Mouse (Mus musculus) hematopoietic stem cell, adult 5-6 weeks (primary cell): ENCODE measurements around the gene Sap30. TPM values are rescaled to one million over a fixed set of nuclear protein-coding genes. Genes with fewer than 3 reads are reported as not detected.
"Not testable (repeated sequence)": the region's sequence is repeated elsewhere in the genome, so short reads cannot be mapped to it uniquely, and the experiment has no call there.

Experiments
- ATAC-seq, 2 experiments: fragments of 125-278 bp in 1 of 2; replicated peaks in 1 of 2; 2 replicates each; pipeline ENCODE4 v1.8.0; 2016 to 2017; ENCODE audit warnings: inconsistent platforms in 2 of 2, mild to moderate bottlenecking in 2 of 2, moderate number of reproducible peaks in 2 of 2, low read depth in 1 of 2, moderate TSS enrichment in 1 of 2; ENCODE audit not compliant: low FRiP score in 2 of 2, poor library complexity in 2 of 2, severe bottlenecking in 2 of 2, insufficient read depth in 1 of 2, low TSS enrichment in 1 of 2
- total RNA-seq: library from RNA; stranded (forward); fragments of 172-1452, 232-1000 nt; gene quantifications from 2 replicates; pipeline ENCODE4 v1.2.3, GENCODE M21; 2017

The Sap30 gene
- total RNA-seq, 1 experiment from 2014 or later, result 55.7 TPM

DNA sequence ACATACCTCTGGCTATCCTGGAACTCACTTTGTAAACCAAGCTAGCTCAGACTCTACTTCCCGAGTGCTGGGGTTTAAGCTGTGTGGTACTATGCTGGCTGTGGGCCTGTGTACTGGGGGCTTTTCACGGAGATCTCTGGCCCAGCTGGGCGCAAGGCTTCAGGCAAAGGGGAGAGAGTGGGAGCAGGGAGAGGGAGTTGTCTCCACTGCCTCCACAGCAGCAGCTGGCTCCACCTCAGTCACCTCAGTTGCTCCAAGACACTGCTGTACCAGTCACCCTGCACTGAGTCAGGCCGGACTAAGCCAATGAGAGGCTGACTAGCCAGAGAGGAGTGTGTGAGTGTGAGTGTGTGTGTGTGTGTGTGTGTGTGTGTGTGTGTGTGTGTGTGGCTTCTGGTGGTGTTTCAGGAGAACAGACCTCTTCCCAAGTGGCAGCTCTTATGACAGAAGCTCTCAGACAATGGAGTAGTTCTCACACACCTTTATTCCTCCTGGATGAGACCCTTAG lies 19.9 kb upstream of the Sap30 start:
- ATAC-seq, result no peak

DNA sequence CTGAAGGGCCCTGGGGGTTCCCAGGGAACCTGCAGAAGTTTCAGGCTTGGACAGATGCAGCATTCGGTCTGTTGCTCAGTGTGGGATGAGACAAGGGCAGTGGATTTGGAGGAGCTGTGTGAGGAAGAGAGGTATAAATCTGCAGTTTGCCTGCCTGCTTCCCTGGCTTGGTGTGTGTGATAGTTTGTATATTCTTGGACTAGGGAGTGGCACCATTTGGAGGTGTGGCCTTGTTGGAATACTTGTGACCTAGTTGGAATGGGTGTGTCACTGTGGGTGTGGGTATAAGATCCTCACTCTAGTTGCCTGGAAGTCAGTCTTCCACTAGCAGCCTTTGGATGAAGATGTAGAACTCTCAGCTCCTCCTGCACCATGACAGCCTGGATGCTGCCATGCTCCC lies 17.8 kb upstream of the Sap30 start:
- not testable (repeated sequence) for ATAC-seq

DNA sequence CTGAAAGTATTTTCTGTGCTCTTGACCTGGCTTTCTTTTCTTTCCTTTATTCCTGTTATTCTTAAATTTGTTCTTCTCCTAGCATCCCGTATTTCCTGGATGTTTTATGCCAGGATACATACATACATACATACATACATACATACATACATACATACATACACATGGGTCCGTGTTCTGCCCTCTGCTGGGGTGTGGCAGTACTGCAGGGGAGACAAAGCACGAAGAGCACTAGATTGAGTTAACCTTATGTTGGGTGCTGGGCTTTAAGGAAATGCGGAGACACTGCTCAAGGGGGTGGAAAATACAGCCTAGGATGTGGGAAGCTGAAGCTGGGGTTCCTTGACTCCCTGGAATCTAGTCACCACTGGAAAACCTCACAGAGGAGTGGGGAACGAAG lies 16.0 kb upstream of the Sap30 start:
- ATAC-seq, result peak; percentile 88 to 90

DNA sequence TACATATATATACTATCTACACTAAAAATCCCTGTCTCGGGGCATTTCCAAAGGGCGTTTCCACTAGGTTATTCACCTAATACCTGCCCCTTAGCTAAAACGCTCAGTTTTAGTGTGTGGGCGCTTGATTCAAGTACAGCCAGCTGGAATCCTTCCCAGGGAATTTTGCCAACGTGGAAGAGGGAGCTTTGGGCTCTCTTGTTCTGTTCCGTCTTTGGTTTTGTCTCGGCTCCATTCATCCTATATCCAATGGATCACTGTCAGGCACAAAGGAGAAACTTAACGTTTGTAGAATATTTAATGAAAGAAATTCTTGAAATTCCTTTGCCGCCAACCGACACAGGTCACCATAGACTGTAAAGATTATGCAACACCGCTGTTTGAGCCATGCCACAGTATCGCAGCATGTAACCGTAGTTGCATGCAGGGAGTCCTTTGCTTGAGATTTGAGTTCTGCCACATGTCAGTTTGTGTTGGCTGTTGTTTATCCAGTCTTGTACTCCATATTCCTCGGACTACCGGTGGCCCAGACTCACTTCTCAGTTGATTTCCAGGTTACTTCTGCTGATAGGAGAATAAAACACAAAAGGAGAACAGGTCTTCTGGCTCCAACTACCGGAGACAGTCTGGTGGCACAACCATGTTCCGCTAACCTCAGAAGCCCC lies 11.3 kb upstream of the Sap30 start:
- ATAC-seq, result 0 out of 4 replicates have a peak, but pooled peaks of 1 of the 2 experiments have one; percentile 32

DNA sequence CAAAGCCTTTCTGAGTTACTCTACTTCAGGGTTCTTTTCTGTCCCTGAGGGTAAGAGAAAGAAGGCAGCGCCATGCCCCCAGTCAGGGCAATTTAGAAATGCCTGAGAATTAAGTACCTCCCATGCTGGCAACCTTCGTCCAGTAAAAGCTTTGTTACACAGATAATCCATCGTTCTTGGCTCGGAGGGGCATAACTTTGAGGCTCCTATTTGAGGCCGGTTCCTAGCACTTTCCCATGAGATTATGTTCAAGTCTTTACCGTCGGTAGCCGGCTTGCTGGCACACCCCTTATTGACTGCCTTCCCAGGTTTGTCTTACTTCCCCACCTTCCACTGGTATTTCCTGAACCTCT lies 10.8 kb upstream of the Sap30 start:
- ATAC-seq, result no peak

DNA sequence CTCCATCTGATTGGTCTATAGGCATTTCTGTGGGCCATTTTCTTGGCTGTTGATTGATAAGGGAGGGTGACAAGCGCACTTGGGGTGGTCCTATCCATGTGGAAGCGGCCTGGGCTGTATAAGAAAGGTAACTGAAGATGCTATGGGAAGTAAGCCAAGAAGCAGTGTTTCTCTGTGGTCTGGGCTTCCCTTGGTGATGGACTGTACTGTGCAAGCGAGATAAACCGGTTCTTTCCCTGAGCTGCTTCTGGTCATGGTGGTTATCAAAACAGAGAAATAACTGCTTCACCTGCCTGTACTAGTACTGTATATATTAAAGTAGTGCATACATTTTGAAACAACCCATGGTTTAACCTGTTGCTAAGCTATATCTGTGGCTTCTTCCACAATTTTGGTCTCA lies 4.2 kb upstream of the Sap30 start:
- ATAC-seq, result no peak

DNA sequence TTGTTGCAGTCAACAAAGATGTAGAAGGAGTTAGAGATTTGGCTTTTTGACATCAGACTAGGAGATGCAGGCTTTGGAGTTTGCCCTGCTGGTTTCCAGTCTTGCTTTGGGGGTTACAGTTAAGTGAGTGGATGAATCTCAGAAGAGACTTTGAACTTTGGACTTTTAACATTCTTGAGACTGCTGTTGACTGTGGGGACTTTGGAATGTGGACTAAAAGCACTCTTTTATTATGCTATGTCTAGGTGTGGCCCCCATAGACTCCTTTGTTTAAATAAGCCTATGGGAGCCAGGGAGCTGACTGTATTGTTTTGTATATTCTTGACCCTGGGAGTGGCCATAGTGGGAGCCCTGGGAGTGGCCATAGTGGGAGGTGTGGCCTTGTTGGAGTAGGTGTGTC lies 2.2 kb upstream of the Sap30 start:
- no peak for ATAC-seq

DNA sequence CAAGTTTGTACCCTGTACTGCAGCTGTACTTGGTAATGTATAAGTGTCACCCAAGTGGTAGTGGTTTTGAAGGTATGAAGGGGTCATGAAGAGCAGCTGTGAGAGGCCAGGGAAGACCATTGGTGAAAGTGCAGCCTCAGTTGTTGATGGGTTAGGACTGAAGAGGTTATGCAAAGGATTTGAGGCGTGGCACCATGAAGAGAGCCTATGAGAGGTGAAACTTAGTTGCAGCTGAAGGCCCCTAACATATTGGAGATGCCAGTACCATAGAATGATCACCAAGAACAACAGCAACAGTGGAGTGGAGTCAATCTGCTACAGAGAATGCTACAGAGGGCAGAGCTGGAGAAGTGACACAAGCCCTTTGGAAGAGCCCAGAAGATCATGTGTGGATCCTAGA lies 1.7 kb upstream of the Sap30 start:
- ATAC-seq, result no peak

DNA sequence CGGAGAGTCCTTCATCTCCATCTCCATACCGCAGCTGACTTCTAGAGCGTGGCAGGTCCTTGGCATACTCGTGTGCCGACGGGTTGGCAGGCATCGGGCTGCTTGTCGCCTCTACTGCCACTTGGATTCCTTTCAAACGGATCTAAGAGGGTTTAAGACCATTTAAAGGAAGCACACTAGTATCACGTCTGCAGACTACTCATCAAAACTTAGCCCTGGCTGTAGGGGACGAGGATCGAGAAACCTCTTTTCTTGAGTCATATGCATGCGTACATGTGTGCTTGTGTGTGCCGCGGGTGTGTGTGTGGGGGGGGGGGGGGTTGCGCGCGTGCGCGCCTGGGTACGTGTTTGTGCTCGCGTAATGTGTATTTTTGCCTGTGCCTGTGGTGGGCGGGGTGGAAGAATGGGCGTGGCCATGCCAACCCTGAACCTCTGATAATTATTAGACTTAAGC lies 679 bp upstream of the Sap30 start:
- peak; percentile 17 to 33; a peak in 3 of 4 replicates for ATAC-seq

DNA sequence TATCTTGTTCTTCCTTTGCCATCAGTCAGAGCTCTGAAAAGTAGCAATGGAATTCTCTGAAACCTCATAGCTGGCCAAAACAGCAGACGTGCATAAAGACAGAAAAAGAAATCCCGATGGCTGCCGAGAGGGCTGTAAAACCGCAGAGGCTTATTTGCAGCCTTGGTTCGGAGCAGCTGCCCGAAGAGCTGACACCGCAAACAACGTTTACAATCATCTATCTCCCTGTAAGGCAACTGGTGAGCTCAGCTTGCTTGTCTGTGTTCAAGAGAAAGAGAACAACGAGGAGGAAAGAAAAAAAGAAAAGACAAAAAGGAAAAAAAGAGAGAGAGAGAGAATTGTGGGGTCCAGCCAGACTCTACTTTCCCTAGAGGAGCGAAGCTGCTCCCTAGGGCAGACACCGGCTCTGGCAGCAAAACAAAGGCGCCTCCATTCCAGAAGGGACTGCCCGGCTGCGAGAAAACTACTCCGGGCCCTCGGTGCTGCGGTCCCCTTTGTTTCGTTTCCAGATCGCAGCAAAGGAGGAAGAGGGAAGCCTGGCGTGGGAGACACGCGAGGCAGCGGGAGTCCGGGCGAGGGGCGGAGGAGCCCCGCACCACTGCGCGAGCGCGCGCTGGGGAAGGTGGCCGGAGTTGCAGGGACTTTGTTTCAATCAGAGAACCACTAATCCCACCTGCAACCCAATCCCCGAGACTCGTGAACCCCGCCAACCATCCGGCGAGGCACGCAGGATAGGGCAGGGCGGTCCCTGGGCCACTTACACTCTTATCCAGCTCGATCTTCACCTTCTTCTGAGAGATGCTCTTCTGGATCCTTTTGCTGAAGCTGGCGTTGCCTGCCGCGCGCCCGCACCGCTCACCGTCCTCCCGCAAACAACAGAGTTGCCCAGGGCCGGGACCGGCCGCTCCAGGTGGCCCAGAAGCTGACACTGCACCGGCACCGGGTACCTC lies 894 bp downstream of the Sap30 start:
- ATAC-seq, result peak in 1 of 2 experiments; percentile 32; a peak in 2 of 4 replicates

DNA sequence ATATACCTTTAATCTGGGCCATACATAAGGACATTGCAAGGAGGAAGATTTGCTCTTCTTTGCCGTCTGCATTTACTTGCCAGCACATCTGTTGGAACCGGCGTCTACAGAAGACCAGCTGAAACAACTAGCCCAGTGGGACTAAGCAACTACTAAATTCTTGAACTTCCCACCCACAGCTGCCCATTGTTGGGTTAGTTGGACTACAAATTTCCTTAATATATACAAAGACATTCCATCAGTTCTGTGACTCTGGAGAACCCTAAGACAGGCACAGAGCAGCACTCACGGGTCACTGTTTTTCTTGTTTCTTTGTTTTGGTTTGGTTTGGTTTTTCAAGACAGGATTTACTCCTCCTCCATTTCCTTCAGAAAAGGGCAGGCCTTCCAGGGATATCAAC lies 7.1 kb downstream of the Sap30 start:
- no peak for ATAC-seq

DNA sequence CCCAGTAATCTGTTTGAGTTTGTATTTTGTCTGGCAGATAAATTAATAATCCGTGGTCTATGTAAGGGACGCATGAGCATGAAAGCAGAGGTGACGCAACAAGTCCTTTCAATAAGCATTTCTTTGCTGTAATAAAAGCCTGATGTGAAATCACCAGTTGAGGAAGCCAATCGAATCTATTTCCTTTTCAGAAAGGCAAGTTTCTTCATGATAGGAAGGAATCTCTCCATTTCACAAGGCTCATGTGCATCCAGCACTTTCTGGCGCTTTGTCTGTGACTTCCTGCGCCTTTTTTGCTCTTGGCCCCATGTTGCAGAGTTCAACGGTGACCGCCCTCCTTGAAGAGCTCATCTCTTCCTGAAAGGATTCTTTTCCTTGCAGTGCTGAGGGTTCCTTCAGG lies 8.0 kb downstream of the Sap30 start:
- peak in 1 of 2 experiments; percentile 53; a peak in 1 of 4 replicates for ATAC-seq

DNA sequence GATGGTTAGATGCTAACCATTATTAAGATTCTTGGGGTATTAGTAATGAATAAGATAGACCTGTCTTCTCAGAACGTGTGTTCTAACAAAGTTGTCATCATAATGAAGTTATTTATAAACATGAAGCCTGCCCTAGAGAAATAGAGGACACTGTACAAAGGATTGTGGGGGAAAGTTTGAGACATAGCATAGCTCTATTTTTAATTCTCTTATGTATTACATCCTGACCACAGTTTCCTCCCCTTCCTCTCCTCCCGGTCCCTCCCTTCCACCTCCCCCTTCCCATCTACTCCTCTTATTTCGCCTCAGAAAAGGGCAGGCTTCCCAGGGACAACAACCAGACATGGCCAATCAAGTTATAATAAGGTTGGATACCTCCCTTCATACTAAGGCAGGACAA lies 9.3 kb downstream of the Sap30 start:
- no peak for ATAC-seq

DNA sequence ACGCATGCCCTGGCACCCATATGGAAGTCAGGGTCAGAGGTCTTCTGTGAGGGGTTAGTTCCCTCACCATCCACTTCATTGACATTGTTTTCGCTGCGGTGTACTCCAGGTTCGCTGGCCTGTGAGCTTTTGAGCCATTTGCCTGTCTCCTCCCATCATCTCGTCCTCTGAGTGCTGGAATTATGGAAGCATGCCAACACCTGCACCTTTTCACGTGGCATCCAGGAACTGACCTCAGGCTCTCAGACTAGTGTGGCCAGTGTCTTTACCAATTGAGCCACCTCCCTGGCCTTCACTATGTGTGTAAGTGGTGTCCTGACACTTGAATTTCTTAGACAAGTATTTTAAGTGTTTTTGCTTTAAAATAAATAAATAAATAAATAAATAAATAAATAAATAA lies 13.9 kb downstream of the Sap30 start:
- no peak for ATAC-seq

DNA sequence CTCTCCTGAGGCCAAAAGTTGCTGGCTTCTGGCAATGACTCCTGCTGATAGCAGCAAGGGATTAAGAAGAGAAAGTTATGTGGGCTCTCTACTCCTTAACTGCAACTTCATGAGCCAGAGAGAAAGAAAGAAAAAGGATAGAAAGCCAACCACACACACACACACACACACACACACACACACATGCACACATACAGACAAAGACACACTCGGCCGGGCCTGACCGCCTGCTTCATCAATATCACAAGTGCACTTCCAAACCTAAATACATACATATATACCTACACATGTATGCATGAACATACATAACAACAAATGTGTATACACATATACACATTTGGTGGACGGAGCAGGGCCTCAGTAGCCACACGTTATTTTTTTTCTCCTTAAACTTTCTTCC lies 16.8 kb downstream of the Sap30 start:
- ATAC-seq, result no peak

DNA sequence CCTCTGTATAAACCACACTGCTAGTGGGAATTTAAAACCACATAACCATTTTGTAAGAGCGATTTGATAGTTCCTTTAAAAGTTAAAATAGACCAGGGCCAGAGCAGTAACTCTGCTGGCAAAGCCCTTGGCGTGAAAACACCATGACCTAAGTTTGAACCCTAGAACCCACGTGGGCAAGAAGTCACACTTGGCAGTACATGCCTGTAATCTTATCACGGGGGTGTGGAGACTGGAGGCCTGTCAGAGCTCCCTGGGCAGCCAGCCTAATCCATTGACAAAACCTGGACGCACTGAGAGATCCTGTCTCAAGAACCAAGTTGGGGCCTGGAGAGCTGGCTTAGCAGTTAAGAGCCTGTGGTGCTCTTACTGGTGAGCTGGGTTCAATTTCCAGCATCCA lies 19.0 kb downstream of the Sap30 start:
- peak; percentile 27 to 72; a peak in 3 of 4 replicates for ATAC-seq

DNA sequence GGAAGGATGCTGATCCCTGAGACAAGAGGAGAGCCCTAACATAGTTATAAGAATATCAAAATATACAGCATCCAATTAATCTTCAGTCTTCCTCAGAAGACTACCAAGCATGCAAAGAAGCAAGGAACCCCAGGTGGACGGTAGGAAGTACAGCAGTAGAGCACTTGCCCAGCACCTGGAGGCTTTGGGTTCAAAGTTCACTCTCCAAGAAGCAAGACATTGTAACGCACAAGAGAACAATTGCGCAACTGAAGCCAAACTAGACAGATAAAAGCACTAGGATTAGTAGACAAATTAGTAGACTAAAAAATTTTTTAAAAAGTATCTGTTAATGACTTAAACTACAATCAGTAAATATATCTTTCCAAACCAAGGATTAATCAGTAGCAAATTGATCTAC lies 23.9 kb downstream of the Sap30 start:
- no peak for ATAC-seq

DNA sequence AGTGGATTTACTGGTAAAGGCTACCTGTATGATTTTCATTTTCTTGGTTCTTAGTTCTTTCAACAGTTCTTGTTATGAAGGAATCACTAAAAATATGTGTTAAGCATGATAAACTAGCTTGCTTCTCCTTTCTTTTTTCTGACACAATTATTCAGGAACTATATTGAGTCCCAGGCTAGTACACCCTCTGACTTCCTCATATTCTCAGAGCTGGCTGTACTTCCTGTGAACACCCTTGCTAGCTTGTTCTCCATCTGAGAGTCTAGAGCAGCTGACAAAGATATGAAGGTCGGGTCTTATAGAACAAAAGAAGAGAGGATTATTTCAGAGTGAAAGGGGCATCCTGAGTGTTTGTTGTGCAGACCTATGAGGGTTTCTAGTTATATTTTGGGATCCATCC lies 24.8 kb downstream of the Sap30 start:
- ATAC-seq, result peak; percentile 96 to 98
